Mouse (Mus musculus): Measurements from ENCODE around the gene Ttc21b. TPM values are rescaled to one million over a fixed set of nuclear protein-coding genes. Genes with fewer than 3 reads are reported as not detected.

Ttc21b gene
- polyA plus RNA-seq, 1 experiment, result not detected

GRCm38 (mm10) chr2:66178848-66179215 is 77.6 kb downstream of the Ttc21b start:
- TF ChIP-seq GATA1 (IDR thresholded peaks at IDR 0.05; ENCODE audit: low read length), result no peak

DNA sequence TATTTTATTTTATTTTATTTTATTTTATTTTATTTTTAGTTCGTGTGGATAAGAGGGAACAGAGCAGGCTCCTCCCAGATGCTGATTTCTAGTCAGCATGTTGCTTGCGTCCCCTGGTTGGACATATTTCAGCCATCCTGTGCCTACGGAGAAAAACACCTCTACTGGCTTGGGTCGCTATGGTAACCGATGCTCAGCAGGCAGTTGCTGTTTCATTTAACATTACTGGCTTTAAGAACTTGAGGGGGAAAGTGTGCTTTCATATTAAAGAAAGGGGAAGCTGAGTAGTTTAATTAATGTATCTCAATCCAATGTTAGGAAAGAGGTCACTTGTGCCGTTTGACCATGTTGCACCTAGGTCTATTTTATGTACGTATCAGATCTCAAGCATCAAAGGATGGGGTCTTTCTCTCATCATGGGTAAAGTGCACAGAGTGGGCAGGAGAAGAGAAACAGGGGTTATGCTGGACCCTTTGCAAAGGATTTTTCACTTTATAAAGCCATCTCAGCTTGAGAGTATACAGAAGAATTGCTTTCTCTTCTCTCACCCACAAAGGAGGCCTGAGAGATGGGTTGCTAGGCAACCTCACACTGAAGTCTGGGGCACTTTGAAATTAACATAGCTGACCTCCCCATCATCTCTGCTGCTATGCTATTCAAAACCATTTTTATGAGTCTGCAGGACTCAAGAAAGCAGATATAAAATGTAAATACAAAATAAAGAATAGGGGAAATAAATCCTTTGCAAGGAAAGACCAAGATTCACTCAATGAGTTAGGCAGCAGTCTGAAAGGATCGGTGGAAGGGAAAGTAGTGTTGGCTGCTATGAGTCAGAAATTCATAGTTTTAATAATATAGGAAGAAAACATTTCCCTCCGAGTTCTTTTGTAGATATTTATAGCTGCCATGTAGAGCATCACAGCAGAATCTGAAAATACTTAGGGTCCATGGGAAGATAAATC is 78.2 kb downstream of the Ttc21b start:
- TF ChIP-seq GATA1 (IDR thresholded peaks at IDR 0.05; ENCODE audit: low read length), result no peak

GRCm38 (mm10) chr2:66177017-66177416 is 79.4 kb downstream of the Ttc21b start:
- TF ChIP-seq GATA1 (IDR thresholded peaks at IDR 0.05; ENCODE audit: low read length), result no peak

DNA sequence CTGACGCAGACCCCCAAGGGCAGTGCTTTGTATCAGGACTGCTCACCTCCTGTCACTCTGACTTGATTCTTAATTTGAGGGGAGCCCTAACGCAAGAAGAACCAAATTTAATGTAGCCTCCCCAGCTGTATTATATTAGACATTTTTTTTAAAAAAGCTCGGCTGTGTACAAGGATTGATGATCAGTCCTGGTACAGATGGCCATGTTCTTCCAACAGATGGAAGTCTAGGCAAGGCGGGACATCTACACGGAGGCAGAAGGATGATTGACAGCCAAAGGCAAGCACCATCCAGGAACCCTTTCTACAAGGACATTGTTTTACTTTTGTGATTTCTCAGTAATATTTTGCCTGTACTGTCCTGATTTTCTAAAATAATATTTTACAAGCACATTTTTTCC is 83.3 kb downstream of the Ttc21b start:
- no peak for TF ChIP-seq GATA1 (IDR thresholded peaks at IDR 0.05; ENCODE audit: low read length)

DNA sequence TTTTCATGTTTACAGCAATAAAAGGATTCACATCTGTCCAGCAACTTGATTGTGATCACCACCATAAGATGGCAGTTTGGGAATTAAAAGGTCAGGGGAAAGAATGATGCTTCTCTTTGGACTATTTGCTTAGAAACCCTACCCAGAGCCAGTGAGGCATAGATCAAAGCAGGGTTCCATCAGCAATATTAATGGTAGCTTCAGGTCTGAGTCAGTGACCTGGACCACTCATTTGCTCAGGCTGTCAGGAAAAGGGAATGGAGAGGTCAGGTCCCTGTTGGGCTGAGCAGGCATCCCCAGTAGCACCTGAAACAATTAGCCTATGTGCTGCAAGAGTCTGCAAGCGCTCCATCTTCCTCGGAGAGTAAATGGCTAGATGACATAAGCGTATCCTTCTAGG is 84.8 kb downstream of the Ttc21b start:
- TF ChIP-seq GATA1 (IDR thresholded peaks at IDR 0.05; ENCODE audit: low read length), result no peak

DNA sequence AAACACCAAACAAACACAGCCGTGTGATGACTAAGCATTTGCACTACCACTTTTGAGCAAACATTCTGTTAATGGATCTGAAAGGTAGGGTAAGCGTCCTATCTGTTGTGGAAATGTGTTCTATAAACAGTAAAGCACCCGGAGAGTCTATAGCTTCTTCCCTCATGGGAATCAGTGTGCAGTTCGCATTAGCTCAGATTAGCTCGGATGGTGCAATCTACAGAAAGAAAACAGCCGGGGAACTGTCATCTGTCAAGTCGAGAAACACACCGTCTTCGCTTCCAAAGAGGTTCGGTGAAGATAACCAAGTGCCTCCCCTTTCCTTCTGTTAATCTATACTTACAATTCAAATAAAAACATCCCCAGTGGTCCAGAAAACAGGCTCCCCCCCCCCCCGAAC is 85.7 kb downstream of the Ttc21b start:
- no peak for TF ChIP-seq GATA1 (IDR thresholded peaks at IDR 0.05; ENCODE audit: low read length)

DNA sequence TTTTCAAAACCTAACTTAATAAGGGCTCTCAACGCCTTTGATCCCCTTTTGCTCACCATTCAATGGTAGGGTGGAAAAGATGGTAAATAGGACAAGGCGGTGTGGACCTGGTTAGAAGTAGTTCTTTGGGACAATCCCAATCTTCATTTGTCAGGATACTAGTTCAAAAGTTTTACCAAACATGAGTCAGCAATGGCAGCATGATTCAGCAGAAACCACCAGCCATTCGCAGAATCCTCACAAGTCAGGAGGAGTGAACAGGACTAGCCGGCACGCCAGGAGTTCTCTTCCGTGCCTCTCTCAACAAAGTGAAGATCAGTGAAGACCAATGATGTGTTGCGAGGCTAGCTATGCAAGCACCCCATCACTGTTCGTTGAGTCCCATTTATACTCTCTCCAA is 91.4 kb downstream of the Ttc21b start:
- TF ChIP-seq GATA1 (IDR thresholded peaks at IDR 0.05; ENCODE audit: low read length), result no peak

DNA sequence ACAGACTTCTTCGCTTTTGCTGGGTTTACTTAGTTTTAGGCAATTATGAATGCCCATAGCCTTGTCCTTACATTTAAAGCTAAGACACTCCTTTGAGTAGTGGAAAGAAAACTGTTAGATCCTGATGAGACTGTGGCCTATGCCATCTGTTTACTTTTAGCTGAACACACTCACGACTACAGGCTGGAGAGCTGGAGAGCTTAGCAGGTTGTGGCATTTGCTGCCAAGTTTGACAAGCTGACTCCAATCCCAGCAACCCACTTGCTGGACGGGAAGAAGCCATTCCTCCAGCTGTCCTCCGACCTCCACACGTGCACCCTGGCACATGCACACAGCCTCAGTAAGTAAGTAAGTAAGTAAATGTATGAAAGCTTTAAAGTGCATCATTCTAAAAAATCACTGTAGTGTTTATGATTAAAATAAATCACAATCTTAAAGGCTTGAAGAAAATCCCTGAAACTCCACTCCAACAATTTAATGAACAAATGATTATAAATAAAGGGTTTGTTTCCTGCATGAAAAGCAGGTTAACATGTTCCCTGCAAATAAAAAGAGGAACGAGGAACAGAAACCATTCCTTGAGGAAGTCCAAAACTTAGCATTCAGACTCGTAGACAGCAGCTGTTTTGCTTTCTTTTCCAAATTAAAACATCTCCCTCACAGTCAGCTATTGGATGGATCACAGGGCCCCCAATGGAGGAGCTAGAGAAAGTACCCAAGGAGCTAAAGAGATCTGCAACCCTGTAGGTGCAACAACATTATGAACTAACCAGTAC is 98.1 kb downstream of the Ttc21b start:
- no peak for TF ChIP-seq GATA1 (IDR thresholded peaks at IDR 0.05; ENCODE audit: low read length)

DNA sequence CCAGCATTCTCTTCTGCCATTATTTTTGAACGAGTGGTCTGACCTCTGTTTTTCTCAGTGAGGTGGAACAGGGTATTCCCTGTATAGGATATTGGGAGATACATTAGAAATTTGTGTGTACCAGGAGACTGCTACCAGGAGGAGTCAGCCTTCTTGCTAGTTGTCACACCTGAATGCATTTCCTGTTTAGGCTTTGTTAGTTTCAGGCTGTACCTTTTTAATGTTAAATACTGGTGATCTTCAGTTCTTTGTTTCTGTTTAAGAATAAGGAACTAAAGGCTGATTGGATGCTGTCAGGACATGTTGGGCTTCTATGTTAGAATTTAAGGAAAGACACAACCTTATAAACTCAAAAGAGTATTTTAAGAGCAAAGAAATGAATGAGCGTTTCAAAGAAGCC is 105.0 kb downstream of the Ttc21b start:
- no peak for TF ChIP-seq GATA1 (IDR thresholded peaks at IDR 0.05; ENCODE audit: low read length)

DNA sequence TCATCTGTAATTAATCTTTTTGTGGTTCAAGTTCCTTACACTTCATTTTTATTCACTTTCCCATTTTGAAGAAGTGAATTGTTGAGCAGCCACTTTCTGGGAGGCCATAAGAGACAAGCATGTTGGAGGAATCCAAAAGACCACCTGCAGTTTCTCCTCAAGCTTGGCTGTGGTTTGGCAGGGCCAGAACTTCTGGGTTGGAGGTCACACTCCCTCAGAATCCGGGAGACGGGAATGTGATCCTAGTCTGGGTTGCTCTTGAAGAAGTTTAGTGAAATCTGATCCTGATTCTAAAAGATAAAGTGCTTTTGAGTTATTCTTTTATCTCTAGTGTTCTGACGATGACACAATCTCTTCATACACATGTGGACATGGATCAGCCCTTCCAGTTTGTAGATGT is 105.9 kb downstream of the Ttc21b start:
- TF ChIP-seq GATA1 (IDR thresholded peaks at IDR 0.05; ENCODE audit: low read length), result no peak

- no peak for TF ChIP-seq GATA1 (IDR thresholded peaks at IDR 0.05; ENCODE audit: low read length)
Observed at GRCm38 (mm10) chr2:66148654-66149230, 107.7 kb downstream of the Ttc21b start.

- TF ChIP-seq GATA1 (IDR thresholded peaks at IDR 0.05; ENCODE audit: low read length), result no peak
Observed at GRCm38 (mm10) chr2:66146473-66146872, 109.9 kb downstream of the Ttc21b start.

DNA sequence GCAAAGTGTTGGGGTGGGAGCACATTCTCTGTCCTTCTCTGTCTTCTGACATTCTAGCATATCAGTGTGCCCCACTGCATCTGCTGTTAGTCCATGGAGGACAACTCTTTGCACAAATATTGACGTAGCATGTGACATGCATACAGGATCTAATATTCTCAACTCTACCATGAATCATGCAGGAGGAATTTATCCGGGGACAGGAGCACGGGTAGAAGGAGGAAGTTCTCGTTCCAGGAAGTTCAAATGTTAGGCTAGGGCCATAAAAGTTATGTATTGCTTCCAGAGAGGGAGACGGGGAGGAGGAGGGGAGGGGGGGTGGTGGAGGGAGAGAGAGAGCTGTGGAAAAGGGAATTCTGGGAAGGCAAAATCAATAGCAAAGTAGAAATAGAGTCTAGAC is 111.6 kb downstream of the Ttc21b start:
- TF ChIP-seq GATA1 (IDR thresholded peaks at IDR 0.05; ENCODE audit: low read length), result no peak

GRCm38 (mm10) chr2:66143284-66143683 is 113.1 kb downstream of the Ttc21b start:
- TF ChIP-seq GATA1 (IDR thresholded peaks at IDR 0.05; ENCODE audit: low read length), result no peak

DNA sequence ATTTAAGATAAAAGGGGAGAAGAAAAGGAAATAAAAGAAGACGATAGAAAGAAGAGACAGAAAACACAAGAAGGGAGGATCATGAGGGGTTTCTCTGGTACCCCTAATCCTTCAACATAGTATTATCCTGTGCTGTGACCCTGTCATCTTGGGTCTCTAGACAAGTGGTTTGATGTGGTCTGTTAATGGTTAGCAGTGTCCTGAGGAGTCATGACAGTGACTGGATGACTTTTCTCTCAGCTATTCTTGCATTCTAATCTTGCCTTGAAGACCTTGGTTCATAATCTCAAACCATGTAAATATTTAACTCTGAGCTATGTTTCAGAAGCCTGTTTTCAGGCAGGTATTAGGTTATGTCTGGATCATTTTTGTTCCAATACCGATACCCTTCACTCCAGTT is 113.7 kb downstream of the Ttc21b start:
- no peak for TF ChIP-seq GATA1 (IDR thresholded peaks at IDR 0.05; ENCODE audit: low read length)

DNA sequence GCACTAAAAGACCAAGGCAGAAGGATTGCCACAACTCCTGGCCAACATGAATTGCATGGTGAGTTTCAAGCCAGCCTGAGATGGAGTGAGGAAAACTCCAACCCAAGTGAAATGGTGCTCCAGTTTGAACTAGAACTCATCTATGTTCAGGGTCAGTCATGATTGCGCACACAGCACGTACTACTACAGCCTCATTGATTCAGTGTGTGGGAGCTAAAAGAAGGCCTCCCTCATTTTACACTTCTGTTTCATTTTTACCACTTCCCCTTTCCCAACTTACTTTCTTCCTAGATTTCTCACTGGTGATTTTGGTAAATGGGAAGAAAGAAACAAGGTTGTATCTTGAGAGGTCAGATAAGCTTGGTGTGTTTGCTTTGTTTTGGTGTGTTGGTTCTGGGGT is 114.1 kb downstream of the Ttc21b start:
- no peak for TF ChIP-seq GATA1 (IDR thresholded peaks at IDR 0.05; ENCODE audit: low read length)
